Mouse (Mus musculus) thymus, adult 2 months (tissue): ENCODE results near the gene Acat1. TPM values are rescaled to one million over a fixed set of nuclear protein-coding genes. Genes with fewer than 3 reads are reported as not detected.
A peak's percentile ranks its signal among the peaks of the same experiment; 100 is the strongest.

Source experiments
- DNase-seq: peaks from one replicate; pipeline ENCODE4 v3.0.0; 2021
- H3K27ac ChIP-seq: fragments of 200-500 bp; 2 replicates; pipeline ENCODE4 v1.5.1; 2012; ENCODE audit warnings: low read length, control low read depth; ENCODE audit not compliant: control insufficient read depth, insufficient read depth
- H3K27me3 ChIP-seq: fragments of 200-500 bp; 2 replicates; pipeline ENCODE4 v1.6.1; 2012; ENCODE audit warnings: mild to moderate bottlenecking, low read length, moderate library complexity, mixed read lengths; ENCODE audit not compliant: control insufficient read depth, insufficient read depth
- H3K36me3 ChIP-seq: fragments of 200-500 bp; 2 replicates; pipeline ENCODE4 v1.6.1; 2012; ENCODE audit warnings: mild to moderate bottlenecking, low read length, moderate library complexity; ENCODE audit not compliant: control insufficient read depth, insufficient read depth
- H3K4me1 ChIP-seq: fragments of 200-500 bp; replicated peaks from 2 replicates; pipeline ENCODE4 v1.6.1; 2012; ENCODE audit warnings: low read length; ENCODE audit not compliant: control insufficient read depth, insufficient read depth
- H3K4me3 ChIP-seq: fragments of 200-500 bp; 2 replicates; pipeline ENCODE4 v1.5.1; 2012; ENCODE audit warnings: mild to moderate bottlenecking, low read length, control low read depth, moderate library complexity; ENCODE audit not compliant: control insufficient read depth, insufficient read depth
- CTCF ChIP-seq: fragments of 200-500 bp; IDR thresholded peaks from 2 replicates; pipeline ENCODE4 v1.5.1; 2012; ENCODE audit warnings: mild to moderate bottlenecking, control low read depth, low read length, moderate library complexity, borderline replicate concordance; ENCODE audit not compliant: control insufficient read depth, poor library complexity, insufficient read depth; ENCODE audit errors: extremely low read depth
- POLR2A ChIP-seq: fragments of 200-500 bp; IDR thresholded peaks from 2 replicates; pipeline ENCODE4 v1.6.1; 2012; ENCODE audit warnings: mild to moderate bottlenecking, low read length, control low read depth, moderate library complexity; ENCODE audit not compliant: control insufficient read depth, poor library complexity, insufficient read depth; ENCODE audit errors: extremely low read depth
- WGBS: fragments of 180-500 bp; shearing (Covaris S2); methylation state at CpG from one replicate; pipeline ENCODE4 v1.1.7; 2018; 5-methylcytosine and 5-hydroxymethylcytosine counted together
- polyA plus RNA-seq: library from polyadenylated mRNA; depleted of rRNA; stranded (reverse); fragments of >200 nt; gene quantifications from 2 replicates; pipeline ENCODE4 v1.2.3, GENCODE M21; 2012; rRNA removed

The Acat1 gene
- 24.1 and 28.8 TPM in 2 replicates for polyA plus RNA-seq

DNA sequence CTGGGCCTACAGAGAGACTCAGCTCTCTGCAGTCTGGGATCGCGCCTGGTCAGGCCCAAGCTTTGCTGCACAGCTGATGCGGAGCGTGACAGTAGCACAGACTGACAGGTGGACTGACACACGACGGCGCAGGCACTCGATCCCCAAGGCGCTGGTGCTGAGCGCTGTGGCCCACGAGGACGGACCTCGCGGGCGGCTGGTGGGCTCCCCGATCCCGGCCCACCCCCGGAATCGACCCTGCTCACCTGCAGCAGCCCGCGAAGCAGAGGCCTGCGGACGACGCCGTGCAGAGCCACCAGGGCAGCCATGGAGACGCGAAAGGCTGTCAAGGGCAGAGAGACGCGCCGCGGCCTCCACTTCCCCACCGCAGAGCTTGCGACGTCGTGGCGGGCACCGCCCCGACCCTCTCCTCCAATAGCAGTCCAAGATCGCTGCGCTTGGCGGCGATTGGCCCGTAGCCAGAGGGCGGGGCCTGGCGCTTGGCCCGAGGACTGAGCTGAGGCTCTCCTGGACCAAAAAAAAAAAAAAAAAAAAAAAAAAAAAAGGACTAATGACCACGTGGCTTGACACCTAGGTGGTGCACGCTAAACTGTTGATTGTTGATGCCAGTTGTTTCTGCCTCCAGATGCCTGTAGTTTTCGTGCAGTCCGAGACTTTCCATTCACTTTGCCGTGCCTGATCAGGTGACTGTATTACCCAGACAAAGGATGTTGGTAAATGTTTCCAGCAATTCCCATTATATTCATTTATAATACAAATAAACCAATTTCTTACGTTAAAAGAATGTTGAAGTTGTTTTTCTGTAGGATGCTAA lies at the start of gene Acat1:
Gene Acat1, minus strand, starts transcription at position 415 of the 814 bp plus-strand sequence.
- H3K4me3 ChIP-seq: peak within 1 kb of the TSS; percentile 82
- DNase-seq: peak; percentile 90
- H3K4me1 ChIP-seq: peaks cover 8% of the 10 kb centered on the region
- no peak within 1 kb of the TSS for H3K27ac ChIP-seq
- TF ChIP-seq POLR2A (peak; percentile 66), CTCF (0 out of 2 replicates have a peak, but pooled peaks have one; percentile 37)
- 1% methylated on average over 51 of the region's 52 CpGs for WGBS
- no peaks in the 10 kb centered on the region for H3K27me3 ChIP-seq
- no peaks in the 10 kb centered on the region for H3K36me3 ChIP-seq

- DNase-seq: no peak
- no peaks in the 10 kb centered on the region for H3K4me1 ChIP-seq
- WGBS: 91% methylated on average over 6 of the region's 6 CpGs
- no peak overlapping the region for H3K27ac ChIP-seq
- H3K27me3 ChIP-seq: no peaks in the 10 kb centered on the region
- TF ChIP-seq CTCF: no peak
- no peak for TF ChIP-seq POLR2A
- no peak overlapping the region for H3K4me3 ChIP-seq
- H3K36me3 ChIP-seq: peaks cover 37% of the 10 kb centered on the region
These were observed 24.6 kb upstream of the Acat1 start for GRCm38 (mm10) chr9:53634796-53635195.

DNA sequence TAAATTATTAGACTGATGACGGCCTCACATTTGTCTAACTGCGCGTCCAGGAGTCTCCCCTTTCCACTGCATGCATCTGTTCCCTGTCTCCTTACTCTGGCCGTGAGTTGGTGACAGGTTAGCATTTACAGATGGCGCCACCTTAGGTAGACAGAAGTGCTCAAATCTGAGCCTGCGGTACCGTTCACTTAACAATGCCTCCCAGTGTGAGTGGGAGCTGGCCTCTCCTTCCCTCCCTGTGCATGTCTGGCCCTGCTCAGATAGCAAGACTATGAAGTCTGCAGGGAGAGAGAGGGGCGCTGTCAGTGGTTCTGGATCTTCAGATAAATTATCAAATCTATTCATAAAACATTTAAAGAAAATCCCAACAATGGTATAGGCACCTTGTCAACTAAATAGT lies 5.1 kb upstream of the Acat1 start:
- Histone ChIP-seq H3K27ac (no peak overlapping the region), H3K4me3 (no peak overlapping the region), H3K27me3 (no peaks in the 10 kb centered on the region), H3K4me1 (0 out of 2 replicates have a peak, but pooled peaks cover 2% of the 10 kb centered on the region), H3K36me3 (peaks cover 24% of the 10 kb centered on the region)
- 95% methylated on average over 8 of the region's 8 CpGs for WGBS
- no peak for TF ChIP-seq POLR2A
- TF ChIP-seq CTCF: no peak
- no peak for DNase-seq

- 97% methylated on average over 4 of the region's 4 CpGs for WGBS
- H3K4me3 ChIP-seq: no peak overlapping the region
- no peak for DNase-seq
- peaks cover 20% of the 10 kb centered on the region for H3K36me3 ChIP-seq
- H3K27me3 ChIP-seq: no peaks in the 10 kb centered on the region
- TF ChIP-seq CTCF: no peak
- TF ChIP-seq POLR2A: no peak
- H3K27ac ChIP-seq: no peak overlapping the region
- H3K4me1 ChIP-seq: peaks cover 6% of the 10 kb centered on the region
These were observed 4.1 kb upstream of the Acat1 start for GRCm38 (mm10) chr9:53614286-53614685.

DNA sequence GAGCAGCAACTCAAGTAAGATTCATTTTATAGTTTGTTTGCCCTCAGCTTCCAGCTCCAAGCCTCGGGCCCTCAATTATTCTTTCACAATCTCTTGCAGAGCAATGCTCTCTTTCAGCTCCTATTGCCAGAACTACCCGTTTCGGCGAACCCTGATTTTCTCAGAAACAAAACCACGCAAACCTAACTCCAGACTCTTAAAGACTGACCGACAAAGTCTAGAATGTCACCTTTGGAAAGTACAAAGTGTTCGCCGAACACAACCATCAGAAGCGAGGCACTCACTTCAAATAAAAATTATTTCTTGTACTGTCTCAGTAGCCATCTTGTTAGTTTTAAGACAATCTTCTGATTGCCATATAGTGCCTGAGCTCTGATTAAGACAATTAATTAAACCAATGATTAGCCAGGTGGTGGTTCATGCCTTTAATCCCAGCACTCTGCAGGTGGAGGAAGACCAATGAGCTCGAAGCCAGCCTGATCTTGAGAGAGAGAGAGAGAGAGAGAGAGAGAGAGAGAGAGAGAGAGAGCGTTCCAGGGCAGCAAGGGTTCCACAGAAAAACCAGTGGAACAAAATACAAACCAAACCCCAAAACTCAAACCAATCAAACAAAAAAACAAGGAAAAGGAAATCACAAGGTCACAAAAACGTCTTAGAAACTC lies 745 bp downstream of the Acat1 start:
- H3K4me3 ChIP-seq: peak overlapping the region; percentile 82
- H3K27me3 ChIP-seq: no peaks in the 10 kb centered on the region
- TF ChIP-seq POLR2A (no peak), CTCF (no peak)
- H3K36me3 ChIP-seq: no peaks in the 10 kb centered on the region
- H3K4me1 ChIP-seq: peaks cover 8% of the 10 kb centered on the region
- H3K27ac ChIP-seq: no peak overlapping the region
- DNase-seq: no peak
- WGBS: 61% methylated on average over 12 of the region's 12 CpGs

DNA sequence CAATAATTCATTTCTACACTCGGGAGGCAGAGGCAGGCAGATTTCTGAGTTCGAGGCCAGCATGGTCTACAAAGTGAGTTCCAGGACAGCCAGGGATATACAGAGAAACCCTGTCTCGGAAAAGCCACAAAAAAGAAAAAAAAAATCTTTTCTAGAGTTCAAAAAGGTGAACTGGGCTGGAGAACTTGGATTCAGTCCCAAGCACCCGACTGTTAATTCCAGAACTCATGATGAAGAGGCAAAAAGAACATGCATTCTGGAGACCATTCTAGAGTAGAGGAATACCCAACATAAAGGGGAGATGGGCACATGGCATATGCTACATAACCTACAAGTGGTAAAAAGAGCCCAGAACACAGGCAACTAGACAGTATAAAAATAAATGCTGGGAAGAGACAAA lies 2.4 kb downstream of the Acat1 start:
- Histone ChIP-seq H3K27me3 (no peaks in the 10 kb centered on the region), H3K27ac (no peak overlapping the region), H3K4me3 (no peak overlapping the region), H3K4me1 (peaks cover 12% of the 10 kb centered on the region), H3K36me3 (no peaks in the 10 kb centered on the region)
- no peak for TF ChIP-seq POLR2A
- no peak for TF ChIP-seq CTCF
- DNase-seq: no peak
- WGBS: 94% methylated on average over 4 of the region's 4 CpGs

DNA sequence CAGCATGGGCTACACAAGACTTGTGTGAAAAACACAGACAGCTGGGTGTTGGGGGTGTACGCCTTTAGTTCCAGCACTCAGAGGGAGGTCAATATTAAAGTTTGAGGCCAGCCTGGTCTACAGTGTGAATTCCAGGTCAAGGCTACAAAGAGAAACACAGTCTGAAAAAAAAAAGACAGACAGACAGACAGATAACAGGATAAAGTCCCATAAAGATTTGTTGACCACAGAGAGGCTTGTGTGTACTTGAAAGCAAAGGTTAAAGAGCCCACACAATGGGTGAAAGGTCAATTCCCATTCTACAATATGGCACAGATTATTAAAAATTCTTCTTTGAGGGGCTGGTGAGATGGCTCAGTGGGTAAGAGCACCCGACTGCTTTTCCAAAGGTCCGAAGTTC lies 3.0 kb downstream of the Acat1 start:
- no peak for DNase-seq
- WGBS: 97% methylated on average over 3 of the region's 3 CpGs
- peaks cover 12% of the 10 kb centered on the region for H3K4me1 ChIP-seq
- no peaks in the 10 kb centered on the region for H3K36me3 ChIP-seq
- H3K27ac ChIP-seq: no peak overlapping the region
- H3K27me3 ChIP-seq: no peaks in the 10 kb centered on the region
- TF ChIP-seq POLR2A (no peak), CTCF (no peak)
- H3K4me3 ChIP-seq: no peak overlapping the region
